Mouse (Mus musculus): ENCODE results near the gene Phactr2.
"Not testable (repeated sequence)": the region's sequence is repeated elsewhere in the genome, so short reads cannot be mapped to it uniquely, and the experiment has no call there.

The Phactr2 gene

GRCm38 (mm10) chr10:13473833-13474567 lies at the start of gene Phactr2:
Gene Phactr2 (minus strand): TSS chr10:13474412.
- no peak for DNase-seq (ENCODE audit: low spot score)

- DNase-seq (ENCODE audit: low spot score) = no peak
Measured at GRCm38 (mm10) chr10:13521857-13522256, 47.6 kb upstream of the Phactr2 start.

- no peak for DNase-seq (ENCODE audit: low spot score)
Measured at GRCm38 (mm10) chr10:13502371-13502770, 28.2 kb upstream of the Phactr2 start.

GRCm38 (mm10) chr10:13501533-13501932 lies 27.3 kb upstream of the Phactr2 start:
- peak; percentile 25 for DNase-seq (ENCODE audit: low spot score)

- peak; percentile 97 for DNase-seq (ENCODE audit: low spot score)
Measured at GRCm38 (mm10) chr10:13500938-13501496, 26.8 kb upstream of the Phactr2 start.

GRCm38 (mm10) chr10:13500473-13500872 lies 26.3 kb upstream of the Phactr2 start:
- DNase-seq (ENCODE audit: low spot score) = no peak

- DNase-seq (ENCODE audit: low spot score) = no peak
Measured at GRCm38 (mm10) chr10:13499331-13499730, 25.1 kb upstream of the Phactr2 start, which contains the start of gene Fuca2. Gene Fuca2 (plus strand): TSS chr10:13499540.

GRCm38 (mm10) chr10:13496315-13496714 lies 22.1 kb upstream of the Phactr2 start:
- DNase-seq (ENCODE audit: low spot score) = no peak

GRCm38 (mm10) chr10:13493978-13494686 lies 19.9 kb upstream of the Phactr2 start:
- DNase-seq (ENCODE audit: low spot score) = no peak

- peak; percentile 76 for DNase-seq (ENCODE audit: low spot score)
Measured at GRCm38 (mm10) chr10:13489671-13490070, 15.5 kb upstream of the Phactr2 start.

GRCm38 (mm10) chr10:13485958-13486357 lies 11.7 kb upstream of the Phactr2 start:
- DNase-seq (ENCODE audit: low spot score) = no peak

- DNase-seq (ENCODE audit: low spot score) = no peak
Measured at GRCm38 (mm10) chr10:13479341-13479740, 5.1 kb upstream of the Phactr2 start.

- DNase-seq (ENCODE audit: low spot score) = no peak
Measured at GRCm38 (mm10) chr10:13475121-13475520, 909 bp upstream of the Phactr2 start.

GRCm38 (mm10) chr10:13474568-13474955 lies 350 bp upstream of the Phactr2 start:
- DNase-seq (ENCODE audit: low spot score) = no peak

- no peak for DNase-seq (ENCODE audit: low spot score)
Measured at GRCm38 (mm10) chr10:13473287-13473832, 852 bp downstream of the Phactr2 start.

GRCm38 (mm10) chr10:13470236-13470635 lies 4.0 kb downstream of the Phactr2 start:
- no peak for DNase-seq (ENCODE audit: low spot score)

- DNase-seq (ENCODE audit: low spot score) = not testable (repeated sequence)
Measured at GRCm38 (mm10) chr10:13468025-13468529, 6.1 kb downstream of the Phactr2 start.

- no peak for DNase-seq (ENCODE audit: low spot score)
Measured at GRCm38 (mm10) chr10:13466925-13467324, 7.3 kb downstream of the Phactr2 start.

- not testable (repeated sequence) for DNase-seq (ENCODE audit: low spot score)
Measured at GRCm38 (mm10) chr10:13464295-13464694, 9.9 kb downstream of the Phactr2 start.

GRCm38 (mm10) chr10:13453200-13453990 lies 20.8 kb downstream of the Phactr2 start:
- DNase-seq (ENCODE audit: low spot score) = no peak

- no peak for DNase-seq (ENCODE audit: low spot score)
Measured at GRCm38 (mm10) chr10:13451640-13452039, 22.6 kb downstream of the Phactr2 start.
